23 mouse cellular contexts compared by ENCODE assay signal in the genomic region with DNA sequence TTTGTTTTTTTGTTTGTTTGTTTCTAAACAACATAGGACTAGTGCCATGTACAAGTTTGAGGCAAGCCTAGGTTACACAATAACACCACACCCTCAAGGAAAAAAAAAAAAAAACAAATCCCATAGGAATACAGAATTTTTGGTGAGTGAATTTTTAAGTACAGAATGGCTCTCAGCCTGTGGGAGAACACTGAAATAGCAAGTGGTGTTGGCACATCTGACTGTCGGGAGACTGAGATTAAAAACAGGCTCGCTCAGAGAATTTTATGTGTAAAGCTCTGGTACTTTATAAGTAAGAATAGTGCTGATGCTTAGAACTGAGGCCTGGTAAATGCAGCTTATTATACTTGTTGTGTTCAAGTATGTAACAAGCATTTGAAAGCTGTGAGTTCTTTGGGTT.
DNase-seq lines count a peak whose midpoint lies in the region; ATAC-seq and TF ChIP-seq lines count a peak whose summit lies in the region.
"Had no signal": no experiment of that assay in that cellular context is flagged by ENCODE, and none has a peak within 500 bp of the region (broad histone marks: within the 10 kb centered on the region; RNA-seq: fewer than 3 reads in every experiment).

No protein-coding gene starts in this region.

- H3K27ac ChIP-seq in embryonic facial prominence, embryonic 14.5 days (replicated peaks; ENCODE audit: low read depth, low read length), result peak overlapping the region; percentile 33; the same call in 1 of the 2 replicates
- H3K27ac ChIP-seq in embryonic facial prominence, embryonic 10.5 days (replicated peaks), result no peak overlapping the region
- no peak overlapping the region for H3K27ac ChIP-seq in heart, postnatal 0 days (ENCODE audit: low read depth)
- H3K27ac ChIP-seq in lung, postnatal 0 days (ENCODE audit: low read length), result no peak overlapping the region
- H3K27ac ChIP-seq: embryonic facial prominence, embryonic 15.5 days; forebrain, embryonic 15.5 days; gastrocnemius, adult 2 months; heart, embryonic 13.5 days; hindbrain, embryonic 13.5 days; hindbrain, postnatal 0 days had no signal

- no peak overlapping the region for H3K9ac ChIP-seq in embryonic facial prominence, embryonic 14.5 days (ENCODE audit: low read depth, low read length)
- H3K9ac ChIP-seq in heart, postnatal 0 days (replicated peaks; ENCODE audit: low read depth, low read length), result no peak overlapping the region
- H3K9ac ChIP-seq in lung, postnatal 0 days (replicated peaks; ENCODE audit: low read depth), result no peak overlapping the region
- H3K9ac ChIP-seq: embryonic facial prominence, embryonic 15.5 days; forebrain, embryonic 15.5 days; heart, embryonic 13.5 days; hindbrain, embryonic 13.5 days had no signal

- no peaks in the 10 kb centered on the region for H3K27me3 ChIP-seq in embryonic facial prominence, embryonic 14.5 days (replicated peaks; ENCODE audit: control insufficient read depth, insufficient read depth, low read length)
- no peaks in the 10 kb centered on the region for H3K27me3 ChIP-seq in embryonic facial prominence, embryonic 10.5 days (replicated peaks; ENCODE audit: low read depth, poor library complexity, severe bottlenecking)
- no peaks in the 10 kb centered on the region for H3K27me3 ChIP-seq in heart, postnatal 0 days (ENCODE audit: control insufficient read depth, insufficient read depth, low read length)
- H3K27me3 ChIP-seq in lung, postnatal 0 days (replicated peaks; ENCODE audit: insufficient read depth, low read length), result no peaks in the 10 kb centered on the region
- H3K27me3 ChIP-seq: embryonic facial prominence, embryonic 15.5 days; forebrain, embryonic 15.5 days; heart, embryonic 13.5 days; hindbrain, embryonic 13.5 days had no signal

- ATAC-seq in embryonic facial prominence, embryonic 14.5 days (ENCODE audit: low read depth), result no peak
- no peak for ATAC-seq in heart, postnatal 0 days (ENCODE audit: insufficient read depth, low read depth)
- ATAC-seq in lung, postnatal 0 days, result no peak
- ATAC-seq in granulocyte monocyte progenitor cell, adult 5-6 weeks (replicated peaks; ENCODE audit: poor library complexity, severe bottlenecking), result no peak
- ATAC-seq: CD4-positive, CD25-positive, alpha-beta regulatory T cell, adult 4 months; forebrain, embryonic 15.5 days; hindbrain, postnatal 0 days had no signal

- H3K9me3 ChIP-seq in embryonic facial prominence, embryonic 14.5 days (ENCODE audit: control insufficient read depth, low read length), result no peaks in the 10 kb centered on the region
- no peaks in the 10 kb centered on the region for H3K9me3 ChIP-seq in embryonic facial prominence, embryonic 10.5 days
- H3K9me3 ChIP-seq in heart, postnatal 0 days (replicated peaks; ENCODE audit: control insufficient read depth, low read length), result no peaks in the 10 kb centered on the region
- H3K9me3 ChIP-seq in lung, postnatal 0 days (ENCODE audit: low read length), result no peaks in the 10 kb centered on the region
- H3K9me3 ChIP-seq: embryonic facial prominence, embryonic 15.5 days; forebrain, embryonic 15.5 days; G1E; heart, embryonic 13.5 days; hindbrain, embryonic 13.5 days had no signal

- H3K4me1 ChIP-seq in embryonic facial prominence, embryonic 14.5 days (ENCODE audit: control insufficient read depth, insufficient read depth, low read length), result no peaks in the 10 kb centered on the region
- no peaks in the 10 kb centered on the region for H3K4me1 ChIP-seq in embryonic facial prominence, embryonic 10.5 days
- peaks cover 10% of the 10 kb centered on the region; the same call in 1 of the 2 replicates for H3K4me1 ChIP-seq in heart, postnatal 0 days (ENCODE audit: control insufficient read depth, insufficient read depth)
- no peaks in the 10 kb centered on the region for H3K4me1 ChIP-seq in lung, postnatal 0 days (ENCODE audit: insufficient read depth, low read depth, low read length)
- H3K4me1 ChIP-seq: embryonic facial prominence, embryonic 15.5 days; forebrain, embryonic 15.5 days; hindbrain, embryonic 13.5 days had no signal

- H3K4me2 ChIP-seq in embryonic facial prominence, embryonic 14.5 days (ENCODE audit: low read depth, low read length), result no peak overlapping the region
- no peak overlapping the region for H3K4me2 ChIP-seq in heart, postnatal 0 days (ENCODE audit: low read depth, low read length)
- no peak overlapping the region for H3K4me2 ChIP-seq in lung, postnatal 0 days (replicated peaks; ENCODE audit: low read depth, low read length)
- H3K4me2 ChIP-seq: embryonic facial prominence, embryonic 15.5 days; forebrain, embryonic 15.5 days; heart, embryonic 13.5 days; hindbrain, embryonic 13.5 days had no signal

- TF ChIP-seq EP300 in heart, postnatal 0 days (IDR thresholded peaks at IDR 0.05; ENCODE audit: low read depth), result no peak
- TF ChIP-seq EP300 in lung, postnatal 0 days (IDR thresholded peaks at IDR 0.05), result no peak

- TF ChIP-seq CTCF in heart, postnatal 0 days (IDR thresholded peaks at IDR 0.05; ENCODE audit: low read depth), result no peak
- TF ChIP-seq CTCF in lung, postnatal 0 days (IDR thresholded peaks at IDR 0.05), result no peak

- WGBS in embryonic facial prominence, embryonic 14.5 days, result 75% methylated on average over 2 of the region's 2 CpGs
- whole genome bisulfite sequencing in embryonic facial prominence, embryonic 10.5 days, result 96% methylated on average over 2 of the region's 2 CpGs
- 38% methylated on average over 2 of the region's 2 CpGs for WGBS in heart, postnatal 0 days
- 84% methylated on average over 2 of the region's 2 CpGs for WGBS in lung, postnatal 0 days

- no peak overlapping the region for H3K4me3 ChIP-seq in embryonic facial prominence, embryonic 14.5 days (ENCODE audit: low read depth, low read length)
- H3K4me3 ChIP-seq in embryonic facial prominence, embryonic 10.5 days, result no peak overlapping the region
- H3K4me3 ChIP-seq in heart, postnatal 0 days (ENCODE audit: low read depth, low read length), result no peak overlapping the region
- no peak overlapping the region for H3K4me3 ChIP-seq in lung, postnatal 0 days (ENCODE audit: low read depth, low read length)
- H3K4me3 ChIP-seq: embryonic facial prominence, embryonic 15.5 days; erythroblast, embryonic 14.5 days; forebrain, embryonic 15.5 days; gastrocnemius, adult 2 months; heart, embryonic 13.5 days; hindbrain, embryonic 13.5 days had no signal

- peak; percentile 23 for DNase-seq in embryonic facial prominence, embryonic 14.5 days (ENCODE audit: low spot score)
- DNase-seq in embryonic facial prominence, embryonic 10.5 days (ENCODE audit: low spot score), result no peak
- peak; percentile 28 for DNase-seq in heart, postnatal 0 days (ENCODE audit: low spot score)
- DNase-seq in heart, adult 11 months, result no peak
- DNase-seq in lung, postnatal 0 days (ENCODE audit: low spot score), result peak; percentile 21
- DNase-seq in lung, adult 18-20 months, result no peak
- peak; percentile 52 for DNase-seq in skeletal muscle tissue, adult 2 months (ENCODE audit: low read depth, low spot score)
- DNase-seq: adrenal gland, postnatal 14 days; B cell, adult 2 months; cerebellum, adult 18-20 months; cerebellum, adult 9-11 months; cerebellum, postnatal 36 days; gastrocnemius, adult 2 months; heart, postnatal 10 days had no signal

- H3K36me3 ChIP-seq in embryonic facial prominence, embryonic 14.5 days (ENCODE audit: control insufficient read depth, insufficient read depth, low read length), result peaks cover 33% of the 10 kb centered on the region
- H3K36me3 ChIP-seq in embryonic facial prominence, embryonic 10.5 days (replicated peaks), result peaks cover 51% of the 10 kb centered on the region
- H3K36me3 ChIP-seq in heart, postnatal 0 days (replicated peaks; ENCODE audit: control insufficient read depth, insufficient read depth, low read length), result peaks cover 16% of the 10 kb centered on the region
- H3K36me3 ChIP-seq in lung, postnatal 0 days (ENCODE audit: insufficient read depth, low read length), result no peaks in the 10 kb centered on the region; the same call in 1 of the 2 replicates

Comparison
In these comparisons a context has a peak if more than half of its experiments do, and no peak if none do; other contexts are left out.
1. DNase-seq: peak in embryonic facial prominence, embryonic 14.5 days (single experiment), heart, postnatal 0 days (single experiment), lung, postnatal 0 days (single experiment) and skeletal muscle tissue, adult 2 months (single experiment); none in embryonic facial prominence, embryonic 10.5 days (single experiment), heart, adult 11 months (single experiment) and lung, adult 18-20 months (0 of 2).